In genomic region chr4:35018416-35018815, GRCm38 (mm10) we compare ENCODE assay signal across 27 mouse cellular contexts.
DNase-seq lines count a peak whose midpoint lies in the region; ATAC-seq and TF ChIP-seq lines count a peak whose summit lies in the region.
"Had no signal": no experiment of that assay in that cellular context is flagged by ENCODE, and none has a peak within 500 bp of the region (broad histone marks: within the 10 kb centered on the region; RNA-seq: fewer than 3 reads in every experiment).

No protein-coding gene starts in this region.

- no peak for TF ChIP-seq RAD21 in MEL (IDR thresholded peaks at IDR 0.05; ENCODE audit: low read depth, low read length)

- TF ChIP-seq POLR2A in MEL (IDR thresholded peaks at IDR 0.05; ENCODE audit: control insufficient read depth in 1 of 2, insufficient read depth in 1 of 2, low read depth in 1 of 2, low read length in 2 of 2, poor library complexity in 1 of 2), result no peak

- 80% methylated on average over 1 of the region's 1 CpGs for WGBS in heart, embryonic 12.5 days

- no peaks in the 10 kb centered on the region for H3K36me3 ChIP-seq in heart, embryonic 12.5 days
- H3K36me3 ChIP-seq in MEL (ENCODE audit: control insufficient read depth in 1 of 2, insufficient read depth in 2 of 2, low read length in 2 of 2), result peaks cover 0 to 7% of the 10 kb centered on the region in 2 experiments; a peak in 2 of 4 replicates
- H3K36me3 ChIP-seq: embryonic facial prominence, embryonic 10.5 days; embryonic facial prominence, embryonic 13.5 days; heart, embryonic 10.5 days; hindbrain, embryonic 12.5 days; hindbrain, embryonic 15.5 days had no signal

- ATAC-seq in heart, embryonic 12.5 days (ENCODE audit: insufficient number of reproducible peaks, low FRiP score), result no peak
- ATAC-seq in granulocyte monocyte progenitor cell, adult 5-6 weeks (replicated peaks; ENCODE audit: poor library complexity, severe bottlenecking), result peak; percentile 72
- ATAC-seq: CD4-positive, CD25-positive, alpha-beta regulatory T cell, adult 4 months; forebrain, embryonic 13.5 days; forebrain, postnatal 0 days; intestine, postnatal 0 days had no signal

- H3K27ac ChIP-seq in heart, embryonic 12.5 days (ENCODE audit: poor library complexity, severe bottlenecking), result no peak overlapping the region
- no peak overlapping the region for H3K27ac ChIP-seq in MEL (ENCODE audit: control insufficient read depth, low read depth, low read length)
- H3K27ac ChIP-seq: embryonic facial prominence, embryonic 10.5 days; embryonic facial prominence, embryonic 13.5 days; forebrain, embryonic 13.5 days; gastrocnemius, adult 2 months; heart, adult 2 months; heart, embryonic 10.5 days; hindbrain, embryonic 12.5 days; hindbrain, embryonic 15.5 days had no signal

- H3K9ac ChIP-seq in heart, embryonic 12.5 days, result no peak overlapping the region
- H3K9ac ChIP-seq in MEL (ENCODE audit: control insufficient read depth, low read depth, low read length, poor library complexity, severe bottlenecking), result no peak overlapping the region
- H3K9ac ChIP-seq: embryonic facial prominence, embryonic 13.5 days; forebrain, embryonic 13.5 days; forebrain, postnatal 0 days; hindbrain, embryonic 12.5 days; hindbrain, embryonic 15.5 days had no signal

- no peak for TF ChIP-seq CTCF in MEL (IDR thresholded peaks at IDR 0.05 in 2 of 3, conservative IDR thresholded peaks at IDR 0.05 in 1 of 3; ENCODE audit: control insufficient read depth in 1 of 3, insufficient read depth in 1 of 3, low read depth in 2 of 3, low read length in 3 of 3, poor library complexity in 1 of 3, severe bottlenecking in 1 of 3)

- H3K27me3 ChIP-seq in heart, embryonic 12.5 days (replicated peaks), result no peaks in the 10 kb centered on the region
- no peaks in the 10 kb centered on the region for H3K27me3 ChIP-seq in MEL (ENCODE audit: control insufficient read depth in 1 of 2, insufficient read depth in 2 of 2, low read length in 2 of 2)
- H3K27me3 ChIP-seq: embryonic facial prominence, embryonic 13.5 days; forebrain, embryonic 13.5 days; hindbrain, embryonic 12.5 days; hindbrain, embryonic 15.5 days had no signal

- no peak overlapping the region for H3K4me2 ChIP-seq in heart, embryonic 12.5 days
- H3K4me2 ChIP-seq: embryonic facial prominence, embryonic 13.5 days; forebrain, embryonic 13.5 days; hindbrain, embryonic 12.5 days; hindbrain, embryonic 15.5 days had no signal

- no peak overlapping the region for H3K4me3 ChIP-seq in heart, embryonic 12.5 days
- no peak overlapping the region for H3K4me3 ChIP-seq in MEL (ENCODE audit: control insufficient read depth in 1 of 2, insufficient read depth in 1 of 2, low read depth in 2 of 2, low read length in 2 of 2)
- H3K4me3 ChIP-seq: embryonic facial prominence, embryonic 10.5 days; embryonic facial prominence, embryonic 13.5 days; erythroblast, embryonic 14.5 days; forebrain, embryonic 13.5 days; gastrocnemius, adult 2 months; heart, adult 2 months; heart, embryonic 10.5 days; hindbrain, embryonic 12.5 days; hindbrain, embryonic 15.5 days had no signal

- no peaks in the 10 kb centered on the region for H3K79me2 ChIP-seq in MEL (ENCODE audit: control insufficient read depth, insufficient read depth, low read length, poor library complexity)

- DNase-seq in heart, adult 11 months, result peak; percentile 65
- DNase-seq in A20 (ENCODE audit: low read depth, low spot score) (peak; percentile 17), MEL (ENCODE audit: low read depth, low spot score) (peak; percentile 70)
- DNase-seq in cerebellum, postnatal 4 days (ENCODE audit: low spot score in 2 of 2), result no peak
- no peak for DNase-seq in spleen, postnatal 14 days (ENCODE audit: low spot score in 2 of 2)
- DNase-seq in left cerebral cortex, adult 11 months (ENCODE audit: low spot score), result no peak
- DNase-seq: adrenal gland, adult 2 months; adrenal gland, postnatal 14 days; cerebellum, adult 11 months; cerebellum, adult 2 months; cerebellum, adult 9-11 months; cerebellum, postnatal 25 days; forebrain, postnatal 0 days; gastrocnemius, adult 2 months; gastrocnemius, postnatal 14 days; heart, adult 2 months had no signal

- no peaks in the 10 kb centered on the region for H3K4me1 ChIP-seq in heart, embryonic 12.5 days (replicated peaks)
- H3K4me1 ChIP-seq in MEL (ENCODE audit: control insufficient read depth in 1 of 2, insufficient read depth in 2 of 2, low read length in 2 of 2), result peaks cover 0 to 5% of the 10 kb centered on the region in 2 experiments; a peak in 1 of 4 replicates
- H3K4me1 ChIP-seq: embryonic facial prominence, embryonic 10.5 days; heart, embryonic 10.5 days; hindbrain, embryonic 15.5 days had no signal

- H3K9me3 ChIP-seq in heart, embryonic 12.5 days (replicated peaks), result no peaks in the 10 kb centered on the region
- H3K9me3 ChIP-seq in MEL (replicated peaks; ENCODE audit: insufficient read depth, low read length), result no peaks in the 10 kb centered on the region
- H3K9me3 ChIP-seq: embryonic facial prominence, embryonic 10.5 days; embryonic facial prominence, embryonic 13.5 days; forebrain, embryonic 13.5 days; heart, embryonic 10.5 days; hindbrain, embryonic 12.5 days; hindbrain, embryonic 15.5 days had no signal

- no peak for TF ChIP-seq EP300 in MEL (IDR thresholded peaks at IDR 0.05; ENCODE audit: low read depth in 1 of 2, low read length in 2 of 2)

TF ChIP-seq in MEL, 35 proteins besides CTCF, POLR2A, EP300 and RAD21:
- TF ChIP-seq SIN3A (IDR thresholded peaks at IDR 0.05; ENCODE audit: low read length), result peak; percentile 73
- peak; percentile 60 for TF ChIP-seq ETS1 (IDR thresholded peaks at IDR 0.05; ENCODE audit: low read depth, low read length)
- TF ChIP-seq GATA1 (IDR thresholded peaks at IDR 0.05; ENCODE audit: low read depth, low read length), result 0 out of 2 replicates have a peak, but pooled peaks have one; percentile 19
- 0 out of 2 replicates have a peak, but pooled peaks have one; percentile 27 for TF ChIP-seq MAZ (IDR thresholded peaks at IDR 0.05; ENCODE audit: low read depth, low read length)
- TF ChIP-seq MAX (IDR thresholded peaks at IDR 0.05; ENCODE audit: low read length), result no peak
- TF ChIP-seq ZNF384 (IDR thresholded peaks at IDR 0.05; ENCODE audit: low read depth, low read length), result peak; percentile 94

Comparison
In these comparisons a context has a peak if more than half of its experiments do, and no peak if none do; other contexts are left out.
1. DNase-seq: peak in heart, adult 11 months (single experiment), A20 (single experiment) and MEL (single experiment); none in cerebellum, postnatal 4 days (0 of 2), spleen, postnatal 14 days (0 of 2) and left cerebral cortex, adult 11 months (single experiment).